Mouse (Mus musculus): ENCODE measurements around the gene Zcchc18. TPM values are rescaled to one million over a fixed set of nuclear protein-coding genes. Genes with fewer than 3 reads are reported as not detected.

Zcchc18 gene
- total RNA-seq, 2 experiments from 2014 or later = 268 to 273 TPM

DNA sequence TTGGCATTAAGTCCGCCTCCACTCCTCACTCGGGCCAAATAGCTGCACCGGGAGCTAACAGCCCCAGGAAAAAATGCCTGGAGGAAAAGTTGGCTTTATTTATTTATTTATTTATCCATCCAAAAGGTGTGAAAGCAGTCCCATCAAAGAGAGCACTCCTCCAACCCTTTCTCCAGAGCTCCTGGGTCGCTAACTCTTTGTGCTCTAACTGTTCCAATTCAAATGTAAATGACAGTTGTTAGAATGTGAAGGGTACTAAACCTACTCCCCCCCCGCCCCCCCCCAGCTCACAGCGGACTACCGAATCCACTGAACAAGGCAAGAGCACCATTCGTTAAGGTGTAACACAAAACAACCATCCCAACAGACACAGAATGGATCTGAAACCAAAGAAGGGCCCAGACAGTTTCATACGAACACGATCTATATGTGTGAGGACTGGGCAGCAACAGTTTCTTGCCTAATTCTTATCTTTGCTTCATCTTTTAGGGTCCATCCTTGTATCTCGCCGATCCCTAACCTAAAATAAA is 44.6 kb downstream of the Zcchc18 start:
- intact Hi-C loops (cut with DNase I) = no loop called here
- no peak for DNase-seq (ENCODE audit: low spot score in 2 of 2)

DNA sequence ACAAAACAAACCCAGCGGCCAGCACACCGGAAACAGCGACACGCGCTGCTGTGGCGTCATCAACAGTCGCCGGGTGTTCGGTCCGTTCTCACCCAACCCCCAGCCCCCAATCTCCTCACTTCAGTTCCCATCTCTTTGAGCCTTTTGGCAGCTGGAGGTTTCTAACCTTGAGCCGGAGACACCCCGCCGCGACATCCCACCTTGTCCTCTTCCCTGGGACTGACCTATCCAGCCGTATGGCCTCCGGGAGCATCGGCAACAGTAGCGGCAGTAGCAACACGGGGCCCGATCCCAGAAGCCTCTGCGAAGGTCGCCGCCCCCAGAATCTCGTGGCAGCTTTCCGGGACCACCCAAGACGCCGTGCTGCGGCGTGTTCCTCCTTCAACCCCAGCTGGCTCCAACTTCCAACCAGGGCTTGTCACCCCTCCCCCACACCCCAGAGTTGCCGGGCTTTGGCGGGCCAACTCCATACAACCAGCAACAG is 45.1 kb downstream of the Zcchc18 start, which contains the start of gene Slc25a53:
Gene Slc25a53 (minus strand): TSS at position 303 of the 484 bp plus-strand sequence.
- intact Hi-C loops (cut with DNase I) = no loop called here

DNA sequence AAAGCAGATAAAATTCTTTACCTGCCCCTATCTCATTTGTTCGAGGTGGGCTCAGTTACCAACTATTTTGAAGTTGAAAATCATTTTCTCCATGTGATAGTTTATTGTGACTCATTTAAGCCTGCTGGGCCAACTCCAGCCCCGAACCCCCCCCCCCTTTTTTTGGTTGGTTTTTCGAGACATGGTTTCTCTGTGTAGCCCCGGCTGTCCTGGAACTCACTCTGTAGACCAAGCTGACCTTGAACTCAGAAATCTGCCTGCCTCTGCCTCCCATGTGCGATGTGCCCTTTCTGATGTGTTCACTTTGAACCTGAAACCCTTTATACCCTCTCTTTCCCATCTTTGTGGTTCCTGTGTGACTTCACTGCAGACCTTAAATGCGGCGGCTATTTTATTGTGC is 45.5 kb downstream of the Zcchc18 start:
- intact Hi-C loops (cut with DNase I) = no loop called here

More for the DNA sequence above, 45.1 kb downstream of the Zcchc18 start, which contains the start of gene Slc25a53:
- peak; percentile 85 to 86 for DNase-seq (ENCODE audit: low spot score in 2 of 2)

More for the DNA sequence above, 45.5 kb downstream of the Zcchc18 start:
- no peak for DNase-seq (ENCODE audit: low spot score in 2 of 2)

Other genes starting within 250 kb of the Zcchc18 start
- 100 to 1,000 TPM; 363 to 377 TPM for gene Morf4l2, start 249.5 kb upstream of the Zcchc18 start, total RNA-seq (2021)
- under 1 TPM in 1 of 2 experiments, not detected in 1; 0.27 TPM for gene Glra4, start 213.0 kb upstream of the Zcchc18 start, total RNA-seq (2021)
- 100 to 1,000 TPM; 421 to 726 TPM for gene Plp1, start 170.5 kb upstream of the Zcchc18 start, total RNA-seq (2021)
- 10 to 100 TPM; 14.9 to 19.7 TPM for gene Rab9b, start 124.4 kb upstream of the Zcchc18 start, total RNA-seq (2021)
- not detected for gene H2bfm, start 65.8 kb upstream of the Zcchc18 start, total RNA-seq (2021)
- 10 to 100 TPM; 13.0 to 33.9 TPM for gene Tmsb15b2, start 17.7 kb upstream of the Zcchc18 start, total RNA-seq (2021)
- gene Tmsb15l, start 16.3 kb upstream of the Zcchc18 start, total RNA-seq (2021) = 1 to 10 TPM; 3.6 to 4.3 TPM
- gene Tmsb15b1, start 16.3 kb upstream of the Zcchc18 start, total RNA-seq (2021) = 10 to 100 TPM in 1 of 2 experiments, 1 to 10 TPM in 1; 5.9 to 14.8 TPM
- 10 to 100 TPM; 20.2 to 26.0 TPM for gene Slc25a53, start 45.1 kb downstream of the Zcchc18 start, total RNA-seq (2021)
- 1 to 10 TPM; 8.1 to 9.3 TPM for gene Fam199x, start 56.4 kb downstream of the Zcchc18 start, total RNA-seq (2021)
- gene Esx1, start 128.9 kb downstream of the Zcchc18 start, total RNA-seq (2021) = not detected

Data from left cerebral cortex, postnatal 14 days (tissue).